Mouse (Mus musculus) neural tube, embryonic 13.5 days (tissue): ENCODE measurements around the gene Armh1. TPM values are rescaled to one million over a fixed set of nuclear protein-coding genes. Genes with fewer than 3 reads are reported as not detected.
"Not testable (repeated sequence)": the region's sequence is repeated elsewhere in the genome, so short reads cannot be mapped to it uniquely, and the experiment has no call there.

Experiments
- ATAC-seq: fragments of 200-750 bp; cut with Nextera tagmentation; 2 replicates; pipeline ENCODE4 v1.8.0; 2017; ENCODE audit warnings: low read depth, mild to moderate bottlenecking, moderate TSS enrichment, moderate library complexity
- H3K27ac ChIP-seq: fragments of 300-500 bp; sonication (generic); replicated peaks from 2 replicates; pipeline ENCODE4 v1.5.1; 2015; ENCODE audit warnings: moderate library complexity, mild to moderate bottlenecking, inconsistent platforms
- H3K27me3 ChIP-seq: fragments of 300-500 bp; sonication (generic); 2 replicates; pipeline ENCODE4 v1.6.1; 2015; ENCODE audit warnings: mild to moderate bottlenecking, inconsistent platforms
- H3K36me3 ChIP-seq: fragments of 300-500 bp; sonication (generic); 2 replicates; pipeline ENCODE4 v1.6.1; 2015; ENCODE audit warnings: mild to moderate bottlenecking, inconsistent platforms
- H3K4me1 ChIP-seq: fragments of 300-500 bp; sonication (generic); replicated peaks from 2 replicates; pipeline ENCODE4 v1.6.1; 2015; ENCODE audit warnings: inconsistent platforms
- H3K4me2 ChIP-seq: fragments of 300-500 bp; sonication (generic); 2 replicates; pipeline ENCODE4 v1.6.1; 2015; ENCODE audit warnings: inconsistent platforms, mild to moderate bottlenecking, moderate library complexity
- H3K4me3 ChIP-seq: fragments of 300-500 bp; sonication (generic); 2 replicates; pipeline ENCODE4 v1.5.1; 2015; ENCODE audit warnings: mild to moderate bottlenecking, inconsistent platforms
- H3K9ac ChIP-seq: fragments of 300-500 bp; sonication (generic); 2 replicates; pipeline ENCODE4 v1.6.1; 2015; ENCODE audit warnings: moderate library complexity, mild to moderate bottlenecking, inconsistent platforms
- H3K9me3 ChIP-seq: fragments of 300-500 bp; sonication (generic); 2 replicates; pipeline ENCODE4 v1.6.1; 2016; ENCODE audit warnings: inconsistent platforms
- WGBS: fragments of 180-500 bp; shearing (Covaris S2); methylation state at CpG from one replicate; pipeline ENCODE4 v1.1.7; 2015; 5-methylcytosine and 5-hydroxymethylcytosine counted together
- polyA plus RNA-seq: library from polyadenylated mRNA; unstranded; fragments of >200 nt; fragmentation: Nextera tagmentation; extraction: Ambion mirVana; gene quantifications from 2 replicates; pipeline ENCODE4 v1.2.1, GENCODE M21; 2015

Gene Armh1
- polyA plus RNA-seq, 1 experiment from 2014 or later: 0.66 TPM

DNA sequence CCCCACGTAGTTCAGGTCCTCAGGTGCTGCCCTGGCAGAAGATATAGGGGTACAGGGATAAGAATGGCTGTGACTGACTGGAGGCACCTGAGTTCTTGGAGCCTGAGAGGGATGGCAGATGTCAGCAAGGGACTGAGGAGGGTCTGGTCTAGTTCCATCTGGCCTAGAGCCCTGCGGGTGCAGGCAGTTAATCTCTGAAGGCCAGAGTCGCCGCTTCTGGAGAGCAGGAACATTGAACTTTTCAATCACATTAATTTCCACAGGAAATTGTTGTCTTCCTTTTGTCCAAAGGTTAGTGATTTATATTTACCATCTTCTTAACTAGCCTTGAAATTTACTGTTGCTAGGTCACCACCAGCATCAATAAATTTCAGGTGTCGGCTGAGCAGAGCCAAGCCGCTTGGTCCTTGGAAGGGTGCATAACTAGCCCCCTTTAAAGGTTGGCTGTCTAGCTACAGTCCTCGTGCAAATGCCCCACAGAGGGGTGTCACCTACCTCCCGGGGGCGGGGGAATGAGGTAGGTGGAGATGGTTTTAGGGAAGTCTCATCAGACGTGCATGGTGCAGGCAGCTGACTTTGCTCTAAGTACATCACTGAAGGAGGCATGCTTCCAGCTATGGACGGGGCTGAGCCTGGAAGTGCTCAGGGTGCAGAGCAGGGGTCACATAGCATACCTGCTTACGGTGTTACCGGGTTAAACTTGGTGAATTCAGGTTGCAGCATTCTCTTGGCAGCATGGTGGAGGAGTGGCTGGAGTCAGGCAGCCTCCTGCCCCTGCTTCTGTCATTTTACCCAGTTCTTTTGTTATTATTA, 10.4 kb upstream of the Armh1 start:
- WGBS: 46% methylated on average over 13 of the region's 13 CpGs
- no peak overlapping the region for H3K9ac ChIP-seq
- peaks cover 15% of the 10 kb centered on the region for H3K4me1 ChIP-seq
- H3K4me3 ChIP-seq: no peak overlapping the region
- no peak for ATAC-seq
- no peaks in the 10 kb centered on the region for H3K9me3 ChIP-seq
- H3K4me2 ChIP-seq: no peak overlapping the region
- no peak overlapping the region for H3K27ac ChIP-seq
- no peaks in the 10 kb centered on the region; the same call in 1 of the 2 replicates for H3K27me3 ChIP-seq
- no peaks in the 10 kb centered on the region for H3K36me3 ChIP-seq

DNA sequence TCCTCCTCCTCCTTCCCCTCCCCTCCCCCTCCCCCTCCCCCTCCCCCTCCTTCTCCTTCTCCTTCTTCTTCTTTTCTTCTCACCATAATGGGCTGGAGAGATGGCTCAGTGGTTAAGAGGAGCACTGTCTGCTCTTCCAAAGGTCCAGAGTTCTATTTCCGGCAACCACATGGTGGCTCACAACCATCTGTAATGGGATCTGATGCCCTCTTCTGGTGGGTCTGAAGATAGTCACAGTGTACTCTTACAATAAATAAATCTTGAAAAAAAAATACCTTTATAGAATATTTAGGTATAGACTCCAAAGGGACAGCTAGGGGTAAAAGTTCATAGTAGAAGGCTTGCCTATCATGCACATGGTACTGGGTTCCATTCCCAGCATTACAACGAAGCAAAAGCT, 9.3 kb upstream of the Armh1 start:
- no peaks in the 10 kb centered on the region for H3K27me3 ChIP-seq
- H3K4me2 ChIP-seq: no peak overlapping the region
- H3K4me3 ChIP-seq: no peak overlapping the region
- H3K9ac ChIP-seq: no peak overlapping the region
- H3K4me1 ChIP-seq: peaks cover 15% of the 10 kb centered on the region
- H3K27ac ChIP-seq: no peak overlapping the region
- ATAC-seq: no peak
- H3K36me3 ChIP-seq: no peaks in the 10 kb centered on the region
- no peaks in the 10 kb centered on the region for H3K9me3 ChIP-seq
- 86% methylated on average over 2 of the region's 2 CpGs for WGBS

DNA sequence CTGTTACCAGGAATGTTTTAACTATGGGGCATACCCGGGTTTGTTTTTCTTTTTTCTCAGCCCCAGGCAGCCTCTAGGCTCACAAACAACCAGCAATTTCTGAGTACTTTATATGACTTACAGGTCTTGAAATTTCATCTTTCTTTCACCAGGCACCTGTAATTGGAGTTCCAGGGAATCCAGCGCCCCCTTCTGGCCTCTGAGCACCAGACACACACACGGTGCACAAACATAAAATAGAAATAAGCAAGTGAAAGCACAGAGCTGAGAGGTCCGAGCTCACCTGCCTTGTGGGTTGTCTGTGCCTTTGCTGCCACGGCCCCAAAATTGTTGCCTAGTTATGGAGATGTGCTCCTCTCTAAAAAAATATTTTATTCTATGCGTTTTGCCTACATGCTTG, 8.0 kb upstream of the Armh1 start:
- H3K36me3 ChIP-seq, H3K9ac ChIP-seq, H3K9me3 ChIP-seq, ATAC-seq, H3K27me3 ChIP-seq, H3K4me2 ChIP-seq, H3K27ac ChIP-seq, H3K4me3 ChIP-seq: not testable (repeated sequence)
- peaks cover 15% of the 10 kb centered on the region for H3K4me1 ChIP-seq
- WGBS: 78% methylated on average over 6 of the region's 6 CpGs

GRCm38 (mm10) chr4:117254672-117255071, 2.7 kb upstream of the Armh1 start:
- ATAC-seq: no peak
- 37% methylated on average over 6 of the region's 6 CpGs for WGBS
- H3K9me3 ChIP-seq: no peaks in the 10 kb centered on the region

GRCm38 (mm10) chr4:117254017-117254627, 2.2 kb upstream of the Armh1 start:
- Histone ChIP-seq H3K9me3 (no peaks in the 10 kb centered on the region), H3K4me3 (no peak overlapping the region), H3K36me3 (no peaks in the 10 kb centered on the region), H3K27ac (no peak overlapping the region), H3K9ac (no peak overlapping the region), H3K4me1 (peaks cover 22% of the 10 kb centered on the region), H3K4me2 (no peak overlapping the region), H3K27me3 (no peaks in the 10 kb centered on the region)
- WGBS: 67% methylated on average over 5 of the region's 5 CpGs
- ATAC-seq: no peak

More at GRCm38 (mm10) chr4:117254672-117255071, 2.7 kb upstream of the Armh1 start:
- Histone ChIP-seq H3K36me3 (no peaks in the 10 kb centered on the region), H3K4me1 (peaks cover 22% of the 10 kb centered on the region), H3K4me2 (no peak overlapping the region), H3K4me3 (no peak overlapping the region), H3K9ac (no peak overlapping the region), H3K27ac (no peak overlapping the region), H3K27me3 (no peaks in the 10 kb centered on the region)

- 63% methylated on average over 12 of the region's 12 CpGs for WGBS
- Histone ChIP-seq H3K9me3 (no peaks in the 10 kb centered on the region), H3K9ac (no peak overlapping the region), H3K27ac (no peak overlapping the region), H3K4me2 (no peak overlapping the region), H3K4me1 (peaks cover 22% of the 10 kb centered on the region), H3K27me3 (no peaks in the 10 kb centered on the region), H3K4me3 (no peak overlapping the region), H3K36me3 (no peaks in the 10 kb centered on the region)
- no peak for ATAC-seq
Observed at GRCm38 (mm10) chr4:117253218-117254016, 1.5 kb upstream of the Armh1 start.

GRCm38 (mm10) chr4:117252755-117253154, 830 bp upstream of the Armh1 start:
- peaks cover 22% of the 10 kb centered on the region for H3K4me1 ChIP-seq
- 0 out of 2 replicates have a peak overlapping the region, but pooled peaks have one; percentile 74 for H3K27ac ChIP-seq
- 87% methylated on average over 5 of the region's 5 CpGs for WGBS
- no peaks in the 10 kb centered on the region for H3K36me3 ChIP-seq
- ATAC-seq: no peak
- no peak overlapping the region for H3K9ac ChIP-seq
- H3K27me3 ChIP-seq: no peaks in the 10 kb centered on the region
- peak overlapping the region; percentile 59 for H3K4me2 ChIP-seq
- no peaks in the 10 kb centered on the region for H3K9me3 ChIP-seq
- H3K4me3 ChIP-seq: peak overlapping the region; percentile 61; the same call in 1 of the 2 replicates

- no peak; the same call in 1 of the 2 replicates for ATAC-seq
- H3K9ac ChIP-seq: peak overlapping the region; percentile 71
- H3K27ac ChIP-seq: peak overlapping the region; percentile 74; the same call in 1 of the 2 replicates
- H3K4me1 ChIP-seq: peaks cover 22% of the 10 kb centered on the region
- no peaks in the 10 kb centered on the region for H3K36me3 ChIP-seq
- peak overlapping the region; percentile 59 for H3K4me2 ChIP-seq
- peak overlapping the region; percentile 61 for H3K4me3 ChIP-seq
- H3K9me3 ChIP-seq: no peaks in the 10 kb centered on the region
- WGBS: 29% methylated on average over 5 of the region's 5 CpGs
- H3K27me3 ChIP-seq: no peaks in the 10 kb centered on the region
Observed at GRCm38 (mm10) chr4:117252351-117252750, 426 bp upstream of the Armh1 start.

- H3K4me3 ChIP-seq: peak overlapping the region; percentile 61; the same call in 1 of the 2 replicates
- no peak overlapping the region for H3K9ac ChIP-seq
- H3K36me3 ChIP-seq: no peaks in the 10 kb centered on the region
- no peak for ATAC-seq
- no peaks in the 10 kb centered on the region for H3K27me3 ChIP-seq
- H3K4me1 ChIP-seq: peaks cover 22% of the 10 kb centered on the region
- H3K4me2 ChIP-seq: peak overlapping the region; percentile 59; the same call in 1 of the 2 replicates
- WGBS: 80% methylated on average over 1 of the region's 1 CpGs
- no peaks in the 10 kb centered on the region for H3K9me3 ChIP-seq
- no peak overlapping the region for H3K27ac ChIP-seq
Observed at GRCm38 (mm10) chr4:117250982-117251381, 943 bp downstream of the Armh1 start.

DNA sequence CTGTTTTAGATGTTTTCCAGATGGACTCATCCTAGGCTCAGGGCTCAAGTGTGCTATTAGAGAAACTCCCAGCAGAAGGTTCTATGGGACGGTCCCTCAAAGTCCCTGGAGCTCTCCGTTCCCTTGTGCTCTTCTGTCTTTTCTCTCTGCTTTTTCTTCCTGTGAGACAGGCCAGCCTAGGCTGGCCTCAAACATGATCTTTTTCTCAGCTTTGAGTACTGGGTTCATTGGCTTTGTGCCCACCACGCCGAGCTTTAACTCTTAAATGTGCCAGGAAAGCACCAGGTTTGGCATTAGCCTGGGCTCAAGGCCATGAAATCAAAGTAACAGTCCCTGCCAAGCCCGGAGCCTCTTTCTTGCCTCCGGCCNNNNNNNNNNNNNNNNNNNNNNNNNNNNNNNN, 11.1 kb downstream of the Armh1 start:
- Histone ChIP-seq H3K36me3 (no peaks in the 10 kb centered on the region), H3K4me1 (peaks cover 6% of the 10 kb centered on the region; the same call in 1 of the 2 replicates), H3K27ac (no peak overlapping the region), H3K4me3 (no peak overlapping the region), H3K9ac (no peak overlapping the region), H3K27me3 (no peaks in the 10 kb centered on the region), H3K4me2 (no peak overlapping the region), H3K9me3 (no peaks in the 10 kb centered on the region)
- no peak for ATAC-seq
- WGBS: 64% methylated on average over 6 of the region's 6 CpGs

GRCm38 (mm10) chr4:117239153-117239552, 12.8 kb downstream of the Armh1 start:
- WGBS: 52% methylated on average over 2 of the region's 2 CpGs
- no peak overlapping the region for H3K9ac ChIP-seq

GRCm38 (mm10) chr4:117235822-117236221, 16.1 kb downstream of the Armh1 start:
- no peak for ATAC-seq
- no peak overlapping the region for H3K4me2 ChIP-seq
- 76% methylated on average over 4 of the region's 4 CpGs for WGBS

More at GRCm38 (mm10) chr4:117239153-117239552, 12.8 kb downstream of the Armh1 start:
- Histone ChIP-seq H3K36me3 (no peaks in the 10 kb centered on the region), H3K27me3 (0 out of 2 replicates have a peak, but pooled peaks cover 3% of the 10 kb centered on the region), H3K4me2 (no peak overlapping the region), H3K4me3 (no peak overlapping the region), H3K27ac (no peak overlapping the region), H3K9me3 (no peaks in the 10 kb centered on the region), H3K4me1 (peaks cover 4% of the 10 kb centered on the region; the same call in 1 of the 2 replicates)
- ATAC-seq: no peak

More at GRCm38 (mm10) chr4:117235822-117236221, 16.1 kb downstream of the Armh1 start:
- Histone ChIP-seq H3K4me1 (peaks cover 10% of the 10 kb centered on the region; the same call in 1 of the 2 replicates), H3K27ac (no peak overlapping the region), H3K4me3 (no peak overlapping the region), H3K36me3 (no peaks in the 10 kb centered on the region), H3K9me3 (no peaks in the 10 kb centered on the region), H3K9ac (no peak overlapping the region), H3K27me3 (0 out of 2 replicates have a peak, but pooled peaks cover 3% of the 10 kb centered on the region)
